Mouse (Mus musculus) MEL (cell line): ENCODE measurements at regions not wholly inside any gene's neighbourhood (a gene's known extent, or its start where the extent isn't known, plus 50 kb on each side); places are given as distances from the start of the nearest gene placed in this dataset.
"Not testable (repeated sequence)": the region's sequence is repeated elsewhere in the genome, so short reads cannot be mapped to it uniquely, and the experiment has no call there.

Experiments used
- DNase-seq: peaks from one replicate; pipeline ENCODE4 v3.0.0; 2011; ENCODE audit warnings: low read depth, low spot score
- H3K27ac ChIP-seq: 2 replicates; pipeline ENCODE4 v1.5.1; 2012; ENCODE audit warnings: low read depth, mild to moderate bottlenecking, control low read depth, low read length, moderate library complexity; ENCODE audit not compliant: control insufficient read depth
- H3K27me3 ChIP-seq, 2 experiments: fragments of 150-350 bp in 1 of 2; sonication (generic) in 1 of 2; 2 replicates each; pipeline ENCODE4 v1.6.1; 2012; ENCODE audit warnings: low read length in 2 of 2, mild to moderate bottlenecking in 2 of 2, improper control_type of control experiment in 1 of 2, moderate library complexity in 1 of 2; ENCODE audit not compliant: insufficient read depth in 2 of 2, control insufficient read depth in 1 of 2
- H3K36me3 ChIP-seq, 2 experiments: 2 replicates each; pipeline ENCODE4 v1.6.1; 2012 to 2014; ENCODE audit warnings: low read length in 2 of 2, improper control_type of control experiment in 1 of 2, inconsistent platforms in 1 of 2, mild to moderate bottlenecking in 1 of 2; ENCODE audit not compliant: insufficient read depth in 2 of 2, control insufficient read depth in 1 of 2
- H3K4me1 ChIP-seq, 2 experiments: fragments of 150-350 bp in 1 of 2; sonication (generic) in 1 of 2; 2 replicates each; pipeline ENCODE4 v1.6.1; 2012; ENCODE audit warnings: low read length in 2 of 2, improper control_type of control experiment in 1 of 2, mild to moderate bottlenecking in 1 of 2; ENCODE audit not compliant: insufficient read depth in 2 of 2, control insufficient read depth in 1 of 2
- H3K4me3 ChIP-seq, 2 experiments: fragments of 150-350 bp in 1 of 2; sonication (generic) in 1 of 2; 2 replicates each; pipeline ENCODE4 v1.5.1; 2012; ENCODE audit warnings: low read depth in 2 of 2, low read length in 2 of 2, mild to moderate bottlenecking in 2 of 2, moderate library complexity in 2 of 2, control low read depth in 1 of 2, improper control_type of control experiment in 1 of 2; ENCODE audit not compliant: control insufficient read depth in 1 of 2, insufficient read depth in 1 of 2
- H3K79me2 ChIP-seq: 2 replicates; pipeline ENCODE4 v1.6.1; 2012; ENCODE audit warnings: mild to moderate bottlenecking, low read length, moderate library complexity; ENCODE audit not compliant: control insufficient read depth, poor library complexity, insufficient read depth
- H3K9ac ChIP-seq: 2 replicates; pipeline ENCODE4 v1.6.1; 2012; ENCODE audit warnings: low read depth, mild to moderate bottlenecking, control low read depth, low read length, moderate library complexity; ENCODE audit not compliant: control insufficient read depth, poor library complexity, severe bottlenecking
- H3K9me3 ChIP-seq: fragments of 150-350 bp; sonication (generic); replicated peaks from 2 replicates; pipeline ENCODE4 v1.6.1; 2012; ENCODE audit warnings: mild to moderate bottlenecking, low read length, improper control_type of control experiment, moderate library complexity; ENCODE audit not compliant: insufficient read depth
- BHLHE40 ChIP-seq: IDR thresholded peaks from 2 replicates; pipeline ENCODE4 v1.6.1; 2012; ENCODE audit warnings: low read depth, mild to moderate bottlenecking, inconsistent platforms, low read length, improper control_type of control experiment, borderline replicate concordance
- CHD1 ChIP-seq: IDR thresholded peaks from 2 replicates; pipeline ENCODE4 v1.6.1; 2012; ENCODE audit warnings: low read depth, mild to moderate bottlenecking, inconsistent platforms, low read length, improper control_type of control experiment
- JUND ChIP-seq: IDR thresholded peaks from 2 replicates; pipeline ENCODE4 v1.6.1; 2011; ENCODE audit warnings: low read depth, mild to moderate bottlenecking, improper control_type of control experiment, low read length
- MAZ ChIP-seq: IDR thresholded peaks from 2 replicates; pipeline ENCODE4 v1.6.1; 2012; ENCODE audit warnings: low read depth, mild to moderate bottlenecking, inconsistent platforms, low read length, improper control_type of control experiment
- MEF2A ChIP-seq: IDR thresholded peaks from 2 replicates; pipeline ENCODE4 v1.6.1; 2014; ENCODE audit warnings: low read depth, mild to moderate bottlenecking, inconsistent platforms, low read length, improper control_type of control experiment; ENCODE audit not compliant: poor library complexity, insufficient replicate concordance, severe bottlenecking; ENCODE audit errors: extremely low read depth
- MXI1 ChIP-seq: IDR thresholded peaks from 2 replicates; pipeline ENCODE4 v1.6.1; 2011; ENCODE audit warnings: mild to moderate bottlenecking, low read depth, low read length, improper control_type of control experiment
- MYC ChIP-seq: IDR thresholded peaks from 2 replicates; pipeline ENCODE4 v1.6.1; 2011; ENCODE audit warnings: low read depth, mild to moderate bottlenecking, low read length, improper control_type of control experiment, moderate library complexity
- NELFE ChIP-seq: IDR thresholded peaks from 2 replicates; pipeline ENCODE4 v1.6.1; 2011; ENCODE audit warnings: low read depth, low read length, improper control_type of control experiment
- POLR2AphosphoS5 ChIP-seq: IDR thresholded peaks from 2 replicates; pipeline ENCODE4 v1.6.1; 2012; ENCODE audit warnings: low read depth, borderline replicate concordance, mild to moderate bottlenecking, inconsistent platforms, low read length, moderate library complexity, mixed read lengths
- SMC3 ChIP-seq: IDR thresholded peaks from 2 replicates; pipeline ENCODE4 v1.6.1; 2011; ENCODE audit warnings: low read depth, low read length, improper control_type of control experiment
- TBP ChIP-seq: IDR thresholded peaks from 2 replicates; pipeline ENCODE4 v1.8.0; 2011; ENCODE audit warnings: low read depth, low read length, improper control_type of control experiment
- UBTF ChIP-seq: IDR thresholded peaks from 2 replicates; pipeline ENCODE4 v1.6.1; 2012; ENCODE audit warnings: low read depth, mild to moderate bottlenecking, inconsistent platforms, low read length, improper control_type of control experiment, moderate library complexity, borderline replicate concordance; ENCODE audit not compliant: insufficient read depth
- USF1 ChIP-seq: IDR thresholded peaks from 2 replicates; pipeline ENCODE4 v1.6.1; 2014; ENCODE audit warnings: low read depth, mild to moderate bottlenecking, inconsistent platforms, low read length, improper control_type of control experiment, moderate library complexity
- USF2 ChIP-seq, 2 experiments: IDR thresholded peaks; 2 replicates each; pipeline ENCODE4 v1.6.1; 2011 to 2012; ENCODE audit warnings: improper control_type of control experiment in 2 of 2, low read length in 2 of 2, borderline replicate concordance in 1 of 2, inconsistent platforms in 1 of 2, low read depth in 1 of 2, mild to moderate bottlenecking in 1 of 2; ENCODE audit not compliant: insufficient read depth in 1 of 2

DNA sequence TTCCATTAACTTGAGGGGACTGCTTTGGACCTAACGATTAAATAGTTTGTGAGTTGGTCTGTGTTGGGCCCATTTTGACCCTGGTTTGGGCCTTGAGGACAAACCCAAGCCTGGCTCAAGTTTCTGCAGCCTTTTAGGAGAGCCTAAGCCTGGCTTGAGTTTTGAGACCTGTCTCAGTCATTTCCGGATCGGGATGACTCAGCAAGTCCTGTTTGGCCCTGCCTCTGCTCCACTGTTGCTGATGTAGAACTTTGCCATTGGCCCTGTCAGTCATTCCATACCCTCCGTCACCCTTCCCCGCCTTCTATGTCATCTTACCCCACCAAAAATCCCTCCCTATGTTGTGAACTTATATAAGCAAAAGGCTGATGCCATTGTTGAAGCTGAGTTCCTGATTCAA, 67.4 kb upstream of the Trim24 start:
- Histone ChIP-seq H3K79me2 (peaks cover 1% of the 10 kb centered on the region; the same call in 1 of the 2 replicates), H3K4me3 (no peak overlapping the region), H3K4me1 (no peaks in the 10 kb centered on the region), H3K27me3 (no peaks in the 10 kb centered on the region), H3K9ac (no peak overlapping the region), H3K27ac (no peak overlapping the region), H3K36me3 (no peaks in the 10 kb centered on the region), H3K9me3 (no peaks in the 10 kb centered on the region)
- TF ChIP-seq UBTF = no peak
- no peak for TF ChIP-seq USF1
- TF ChIP-seq MAZ = no peak
- no peak for TF ChIP-seq SMC3
- no peak for TF ChIP-seq USF2 (IDR thresholded peaks at IDR 0.05; ENCODE audit: borderline replicate concordance in 1 of 2, insufficient read depth in 1 of 2, low read depth in 1 of 2, low read length in 2 of 2)
- no peak for TF ChIP-seq MYC
- no peak for TF ChIP-seq POLR2AphosphoS5
- no peak for TF ChIP-seq MXI1
- TF ChIP-seq BHLHE40 = no peak
- no peak for TF ChIP-seq JUND
- no peak for TF ChIP-seq CHD1
- TF ChIP-seq MEF2A = no peak
- no peak for TF ChIP-seq TBP
- DNase-seq = no peak

DNA sequence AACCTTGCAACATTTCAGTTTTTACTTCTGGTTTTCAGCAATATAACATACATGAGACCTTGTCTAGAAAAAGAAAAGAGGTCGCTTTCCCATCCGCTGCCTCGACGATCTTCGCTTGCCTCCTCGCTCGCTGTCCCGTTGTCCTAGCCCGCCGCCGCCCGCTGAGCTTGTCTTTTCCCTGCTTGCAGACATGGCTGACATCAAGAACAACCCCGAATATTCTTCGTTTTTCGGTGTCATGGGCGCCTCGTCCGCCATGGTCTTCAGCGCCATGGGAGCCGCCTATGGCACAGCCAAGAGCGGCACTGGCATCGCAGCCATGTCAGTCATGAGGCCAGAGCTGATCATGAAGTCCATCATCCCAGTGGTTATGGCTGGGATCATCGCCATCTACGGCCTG, 64.7 kb upstream of the Trim24 start:
- peak overlapping the region; percentile 75 for H3K9ac ChIP-seq
- H3K4me1 ChIP-seq, H3K36me3 ChIP-seq, H3K79me2 ChIP-seq, H3K9me3 ChIP-seq, H3K27me3 ChIP-seq: not testable (repeated sequence)
- peak overlapping the region; percentile 65 to 75 for H3K4me3 ChIP-seq
- DNase-seq = peak; percentile 16
- peak overlapping the region; percentile 84 for H3K27ac ChIP-seq
- TF ChIP-seq NELFE = 0 out of 2 replicates have a peak, but pooled peaks have one; percentile 26

DNA sequence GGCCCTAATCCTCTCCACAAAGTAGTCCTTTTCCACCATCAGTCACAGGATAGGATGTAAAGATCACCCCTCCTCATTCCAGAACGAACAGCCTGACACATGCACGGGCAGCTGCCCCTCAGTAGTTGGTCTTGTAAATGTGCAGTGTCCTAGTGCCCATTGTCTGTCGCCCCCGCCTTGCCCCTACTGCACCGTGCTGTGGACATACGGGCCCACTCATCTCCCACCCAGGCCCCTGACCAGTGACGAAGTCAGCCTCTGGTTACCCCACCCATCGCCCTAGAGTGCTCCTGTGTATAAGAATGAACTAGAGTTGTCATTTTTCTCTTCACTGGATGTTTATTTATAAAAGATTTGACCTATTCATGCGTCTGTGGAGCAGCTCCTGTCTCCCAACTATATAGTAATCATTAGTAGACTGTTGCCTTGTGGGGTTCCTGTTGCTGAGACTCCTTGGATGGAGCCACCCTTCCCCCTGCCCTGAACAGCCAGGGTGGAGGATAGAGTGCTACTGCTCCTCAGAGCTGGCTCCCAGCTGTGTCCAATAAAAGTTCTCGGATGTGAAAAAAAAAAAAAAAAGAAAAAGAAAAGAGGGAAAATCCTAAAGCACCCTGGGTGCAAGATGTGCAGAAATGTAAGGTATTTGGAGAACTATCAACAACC, 64.0 kb upstream of the Trim24 start:
- not testable (repeated sequence) for H3K27ac ChIP-seq, DNase-seq, H3K36me3 ChIP-seq, H3K27me3 ChIP-seq, H3K9me3 ChIP-seq, H3K79me2 ChIP-seq, H3K4me3 ChIP-seq, H3K9ac ChIP-seq, H3K4me1 ChIP-seq

DNA sequence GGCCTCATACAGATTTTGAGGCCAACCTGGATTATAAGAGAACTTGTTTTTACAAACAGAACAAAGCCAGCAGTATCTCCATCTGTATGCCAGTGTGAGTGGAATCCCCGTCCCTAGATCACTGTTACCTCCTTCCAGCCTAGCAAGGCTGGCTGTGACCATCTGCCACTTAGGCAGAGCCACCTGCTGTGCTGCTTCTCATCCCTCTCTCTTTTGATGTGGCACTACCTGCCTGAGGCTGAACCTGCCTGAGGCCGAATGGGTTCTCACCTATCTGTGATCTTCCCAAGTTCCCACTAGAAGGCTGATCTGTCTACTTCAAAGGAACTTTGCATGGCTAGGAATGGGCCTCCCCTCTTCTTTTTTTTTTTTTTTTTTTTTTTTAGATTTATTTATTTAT, 55.4 kb upstream of the Trim24 start:
- not testable (repeated sequence) for H3K79me2 ChIP-seq, H3K27ac ChIP-seq, DNase-seq, H3K36me3 ChIP-seq, H3K4me1 ChIP-seq, H3K4me3 ChIP-seq, H3K27me3 ChIP-seq, H3K9me3 ChIP-seq, H3K9ac ChIP-seq
